Mouse (Mus musculus): Measurements from ENCODE around the gene Cmtm6. TPM values are rescaled to one million over a fixed set of nuclear protein-coding genes. Genes with fewer than 3 reads are reported as not detected.

Gene Cmtm6
- polyA plus RNA-seq, 1 experiment from 2014 or later, result 18.7 TPM

- no peaks in the 10 kb centered on the region for H3K4me1 ChIP-seq (ENCODE audit: control insufficient read depth, insufficient read depth, low read length)
- no peak overlapping the region for H3K4me3 ChIP-seq (ENCODE audit: low read depth, low read length)
- H3K27ac ChIP-seq (ENCODE audit: low read length), result no peak overlapping the region
- no peaks in the 10 kb centered on the region for H3K27me3 ChIP-seq (ENCODE audit: control insufficient read depth, insufficient read depth, low read depth, low read length)
- H3K36me3 ChIP-seq (ENCODE audit: control insufficient read depth, insufficient read depth, low read length), result no peaks in the 10 kb centered on the region
- H3K9ac ChIP-seq (ENCODE audit: low read depth, low read length), result no peak overlapping the region
- H3K9me3 ChIP-seq (replicated peaks; ENCODE audit: control insufficient read depth, low read length, poor library complexity, severe bottlenecking), result no peaks in the 10 kb centered on the region
- ATAC-seq, result no peak
- no peak overlapping the region for H3K4me2 ChIP-seq (ENCODE audit: low read length)
- 87% methylated on average over 9 of the region's 9 CpGs for WGBS
Observed at GRCm38 (mm10) chr9:114793764-114794295, 62.9 kb downstream of the Cmtm6 start.

- no peaks in the 10 kb centered on the region for H3K27me3 ChIP-seq (ENCODE audit: control insufficient read depth, insufficient read depth, low read depth, low read length)
- H3K27ac ChIP-seq (ENCODE audit: low read length), result no peak overlapping the region
- no peak overlapping the region for H3K4me2 ChIP-seq (ENCODE audit: low read length)
- 77% methylated on average over 4 of the region's 4 CpGs for WGBS
- no peaks in the 10 kb centered on the region for H3K36me3 ChIP-seq (ENCODE audit: control insufficient read depth, insufficient read depth, low read length)
- no peaks in the 10 kb centered on the region for H3K9me3 ChIP-seq (replicated peaks; ENCODE audit: control insufficient read depth, low read length, poor library complexity, severe bottlenecking)
- no peak for ATAC-seq
- no peak overlapping the region for H3K9ac ChIP-seq (ENCODE audit: low read depth, low read length)
- H3K4me1 ChIP-seq (ENCODE audit: control insufficient read depth, insufficient read depth, low read length), result no peaks in the 10 kb centered on the region
- H3K4me3 ChIP-seq (ENCODE audit: low read depth, low read length), result no peak overlapping the region
Observed at GRCm38 (mm10) chr9:114794491-114794890, 63.6 kb downstream of the Cmtm6 start.

GRCm38 (mm10) chr9:114796473-114797050 lies 65.6 kb downstream of the Cmtm6 start:
- H3K4me1 ChIP-seq (ENCODE audit: control insufficient read depth, insufficient read depth, low read length), result 0 out of 2 replicates have a peak, but pooled peaks cover 2% of the 10 kb centered on the region
- H3K4me3 ChIP-seq (ENCODE audit: low read depth, low read length), result no peak overlapping the region
- H3K27me3 ChIP-seq (ENCODE audit: control insufficient read depth, insufficient read depth, low read depth, low read length), result no peaks in the 10 kb centered on the region
- no peak overlapping the region for H3K4me2 ChIP-seq (ENCODE audit: low read length)
- no peaks in the 10 kb centered on the region for H3K9me3 ChIP-seq (replicated peaks; ENCODE audit: control insufficient read depth, low read length, poor library complexity, severe bottlenecking)
- WGBS, result 48% methylated on average over 10 of the region's 11 CpGs
- H3K36me3 ChIP-seq (ENCODE audit: control insufficient read depth, insufficient read depth, low read length), result no peaks in the 10 kb centered on the region
- ATAC-seq, result no peak
- H3K27ac ChIP-seq (ENCODE audit: low read length), result no peak overlapping the region
- H3K9ac ChIP-seq (ENCODE audit: low read depth, low read length), result no peak overlapping the region

- H3K27ac ChIP-seq (ENCODE audit: low read length), result no peak overlapping the region
- H3K36me3 ChIP-seq (ENCODE audit: control insufficient read depth, insufficient read depth, low read length), result no peaks in the 10 kb centered on the region
- no peak overlapping the region for H3K4me3 ChIP-seq (ENCODE audit: low read depth, low read length)
- H3K9me3 ChIP-seq (replicated peaks; ENCODE audit: control insufficient read depth, low read length, poor library complexity, severe bottlenecking), result no peaks in the 10 kb centered on the region
- H3K9ac ChIP-seq (ENCODE audit: low read depth, low read length), result no peak overlapping the region
- H3K27me3 ChIP-seq (ENCODE audit: control insufficient read depth, insufficient read depth, low read depth, low read length), result no peaks in the 10 kb centered on the region
- peak; percentile 90; the same call in 1 of the 2 replicates for ATAC-seq
- 0 out of 2 replicates have a peak, but pooled peaks cover 2% of the 10 kb centered on the region for H3K4me1 ChIP-seq (ENCODE audit: control insufficient read depth, insufficient read depth, low read length)
- 50% methylated on average over 11 of the region's 11 CpGs for WGBS
- no peak overlapping the region for H3K4me2 ChIP-seq (ENCODE audit: low read length)
Observed at GRCm38 (mm10) chr9:114797329-114798004, 66.6 kb downstream of the Cmtm6 start.

GRCm38 (mm10) chr9:114798845-114799244 lies 67.9 kb downstream of the Cmtm6 start:
- no peak overlapping the region for H3K27ac ChIP-seq (ENCODE audit: low read length)
- WGBS, result 44% methylated on average over 6 of the region's 6 CpGs
- H3K27me3 ChIP-seq (ENCODE audit: control insufficient read depth, insufficient read depth, low read depth, low read length), result no peaks in the 10 kb centered on the region
- H3K4me2 ChIP-seq (ENCODE audit: low read length), result no peak overlapping the region
- H3K4me1 ChIP-seq (ENCODE audit: control insufficient read depth, insufficient read depth, low read length), result 0 out of 2 replicates have a peak, but pooled peaks cover 2% of the 10 kb centered on the region
- ATAC-seq, result no peak
- no peaks in the 10 kb centered on the region for H3K9me3 ChIP-seq (replicated peaks; ENCODE audit: control insufficient read depth, low read length, poor library complexity, severe bottlenecking)
- H3K4me3 ChIP-seq (ENCODE audit: low read depth, low read length), result no peak overlapping the region
- H3K36me3 ChIP-seq (ENCODE audit: control insufficient read depth, insufficient read depth, low read length), result no peaks in the 10 kb centered on the region
- H3K9ac ChIP-seq (ENCODE audit: low read depth, low read length), result no peak overlapping the region

Other genes starting within 250 kb of the Cmtm6 start
- gene Ccr4, start 226.2 kb upstream of the Cmtm6 start, polyA plus RNA-seq (2015; fragmentation: Nextera tagmentation; extraction: Ambion mirVana), result not detected in 2 replicates
- gene C130032M10Rik, start 215.4 kb upstream of the Cmtm6 start, polyA plus RNA-seq (2015; fragmentation: Nextera tagmentation; extraction: Ambion mirVana), result not detected in 2 replicates
- 0.15 and 0.17 TPM in 2 replicates for gene Trim71, start 166.7 kb upstream of the Cmtm6 start, polyA plus RNA-seq (2015; fragmentation: Nextera tagmentation; extraction: Ambion mirVana)
- 54.0 and 59.3 TPM in 2 replicates for gene Cnot10, start 90.9 kb upstream of the Cmtm6 start, polyA plus RNA-seq (2015; fragmentation: Nextera tagmentation; extraction: Ambion mirVana)
- 118 and 130 TPM in 2 replicates for gene Dync1li1, start 42.3 kb upstream of the Cmtm6 start, polyA plus RNA-seq (2015; fragmentation: Nextera tagmentation; extraction: Ambion mirVana)
- 7.2 and 10.4 TPM in 2 replicates for gene Cmtm7, start 50.7 kb downstream of the Cmtm6 start, polyA plus RNA-seq (2015; fragmentation: Nextera tagmentation; extraction: Ambion mirVana)
- gene Cmtm8, start 113.0 kb downstream of the Cmtm6 start, polyA plus RNA-seq (2015; fragmentation: Nextera tagmentation; extraction: Ambion mirVana), result 8.3 and 8.5 TPM in 2 replicates
- 34.1 and 40.1 TPM in 2 replicates for gene Gpd1l, start 202.9 kb downstream of the Cmtm6 start, polyA plus RNA-seq (2015; fragmentation: Nextera tagmentation; extraction: Ambion mirVana)
- gene Osbpl10, start 247.5 kb downstream of the Cmtm6 start, polyA plus RNA-seq (2015; fragmentation: Nextera tagmentation; extraction: Ambion mirVana), result 2.2 and 2.9 TPM in 2 replicates